Mouse (Mus musculus): ENCODE measurements at regions not wholly inside any gene's neighbourhood (a gene's known extent, or its start where the extent isn't known, plus 50 kb on each side); places are given as distances from the start of the nearest gene placed in this dataset.
A peak's percentile ranks its signal among the peaks of the same experiment; 100 is the strongest.
"Not testable (repeated sequence)": the region's sequence is repeated elsewhere in the genome, so short reads cannot be mapped to it uniquely, and the experiment has no call there.

GRCm38 (mm10) chr8:126081279-126081678 is 86.3 kb downstream of the Kcnk1 start:
- DNase-seq: no peak

GRCm38 (mm10) chr8:126082827-126083226 is 87.9 kb downstream of the Kcnk1 start:
- DNase-seq: no peak

GRCm38 (mm10) chr8:126090772-126091171 is 95.8 kb downstream of the Kcnk1 start:
- DNase-seq: no peak

DNA sequence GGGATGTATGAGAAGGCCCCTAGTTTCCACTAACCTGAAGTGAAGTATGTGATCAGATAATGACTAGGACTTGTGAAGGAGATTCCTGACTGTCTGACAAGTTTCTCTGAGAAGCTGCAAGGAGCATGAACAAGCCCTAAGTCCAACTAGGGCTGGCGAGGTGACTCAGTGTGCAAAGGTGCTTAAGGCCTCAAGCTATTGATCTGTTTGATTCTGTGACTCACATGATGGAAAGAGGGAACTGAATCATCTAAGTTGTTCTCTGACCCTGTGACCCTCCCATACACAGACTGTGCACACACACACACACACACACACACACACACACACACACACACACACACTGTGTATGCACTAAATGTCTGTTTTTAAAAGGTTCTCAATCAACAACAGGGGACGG is 99.0 kb downstream of the Kcnk1 start:
- no peak for DNase-seq

DNA sequence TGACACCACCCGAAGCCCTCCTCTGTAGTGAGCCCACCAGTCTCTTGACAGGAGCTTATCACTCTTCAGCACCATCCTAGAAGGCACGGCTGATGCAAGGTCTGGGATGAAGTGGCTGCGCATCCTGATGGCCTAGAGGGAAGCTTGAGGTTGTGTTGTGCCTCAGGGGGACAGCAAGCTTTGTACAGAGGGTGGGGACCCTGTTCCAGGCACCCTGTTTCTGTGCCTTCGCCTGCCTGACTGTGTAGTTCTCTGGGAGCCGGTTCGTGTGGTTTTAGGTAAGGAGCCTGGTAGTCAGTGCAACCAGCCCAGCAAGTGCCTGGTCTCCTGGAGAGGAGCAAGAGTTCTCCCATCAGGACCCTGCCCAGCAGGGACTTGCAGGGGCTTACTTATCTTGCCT is 101.1 kb downstream of the Kcnk1 start:
- DNase-seq: no peak

DNA sequence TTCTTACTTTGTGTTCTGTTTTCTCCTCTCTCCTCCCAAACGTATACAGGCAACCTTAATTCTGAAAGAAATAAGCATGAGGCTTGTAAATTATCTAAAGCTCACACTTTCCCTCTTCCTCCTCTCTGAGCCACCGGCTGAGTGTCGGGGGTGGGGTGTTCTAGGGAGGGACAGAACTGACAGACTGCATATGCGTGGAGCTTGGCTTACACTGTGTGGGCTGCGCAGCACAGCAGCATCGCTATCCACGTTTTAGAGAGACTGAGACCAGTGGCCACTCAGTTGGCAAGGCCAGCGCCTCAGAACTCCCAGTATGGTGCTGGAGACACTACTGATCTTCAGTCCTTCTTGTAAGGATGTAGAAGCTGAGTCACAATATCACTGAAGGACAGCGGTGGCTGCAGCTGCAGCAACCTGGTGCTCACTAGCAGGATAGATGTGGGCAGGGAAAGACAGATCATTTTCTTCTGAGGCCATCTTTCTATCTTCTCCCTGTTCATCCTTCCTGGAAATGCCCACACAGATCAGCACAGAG is 101.7 kb downstream of the Kcnk1 start:
- DNase-seq: no peak

GRCm38 (mm10) chr8:126098886-126099285 is 103.9 kb downstream of the Kcnk1 start:
- DNase-seq: no peak

DNA sequence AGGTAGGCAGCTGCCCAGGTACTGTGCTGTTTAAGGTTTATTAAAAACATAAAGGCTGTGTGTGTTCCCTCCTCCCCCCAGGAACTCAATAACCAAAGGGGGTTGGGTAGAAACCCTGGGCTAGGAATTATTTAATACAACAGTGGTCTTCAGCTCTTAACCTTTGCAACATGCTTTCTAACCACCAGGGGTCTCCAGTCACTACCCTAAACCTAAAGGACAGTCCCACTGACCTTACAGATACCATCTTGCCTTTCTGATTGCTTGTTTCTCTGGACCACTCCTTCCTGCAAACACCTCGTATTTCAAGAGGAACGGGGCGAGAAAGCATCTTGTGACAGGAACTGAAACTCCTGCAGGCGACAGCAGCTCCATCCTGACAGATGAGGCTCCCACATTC is 104.9 kb downstream of the Kcnk1 start:
- no peak for DNase-seq

DNA sequence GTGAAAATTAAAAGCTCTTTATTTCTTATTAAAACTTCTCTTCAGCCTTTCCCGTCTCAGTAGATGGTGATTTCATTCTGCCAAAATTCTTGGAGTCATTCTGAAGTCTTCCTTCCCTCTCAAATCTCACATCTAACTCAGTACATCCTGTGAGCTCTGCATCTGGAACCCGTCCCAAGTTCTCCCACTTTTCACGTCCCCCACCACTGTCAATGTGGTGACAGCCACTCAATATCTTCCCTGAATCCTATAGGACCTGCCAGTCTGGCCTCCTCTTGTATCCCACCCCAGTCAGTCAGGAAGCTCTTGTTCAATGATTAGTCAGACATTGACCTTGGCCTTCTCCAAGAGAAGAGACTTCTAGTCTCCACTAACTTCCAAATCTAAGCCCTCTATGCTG is 110.1 kb downstream of the Kcnk1 start:
- DNase-seq: no peak

DNA sequence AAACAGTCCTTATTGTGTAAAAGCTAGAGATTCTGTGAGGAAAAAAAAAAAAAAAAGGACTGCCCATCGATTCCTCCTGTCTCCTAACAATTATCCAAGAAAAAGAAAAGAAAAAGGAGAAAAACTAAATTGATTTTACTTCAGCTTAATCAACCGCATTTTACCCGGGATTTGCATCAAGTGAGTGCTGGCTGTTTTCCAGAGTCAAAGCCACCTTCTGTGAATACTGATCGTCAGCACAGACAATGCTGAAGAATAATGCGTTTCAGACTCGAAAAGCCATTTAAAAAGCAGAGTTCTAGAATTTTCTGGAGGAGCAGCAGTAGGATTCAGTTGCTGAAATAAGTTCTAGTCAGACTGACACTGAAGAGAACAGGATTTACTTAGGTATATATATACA is 131.1 kb downstream of the Kcnk1 start:
- DNase-seq: no peak

- DNase-seq: no peak
These were observed 137.1 kb downstream of the Kcnk1 start for GRCm38 (mm10) chr8:126132076-126132475.

DNA sequence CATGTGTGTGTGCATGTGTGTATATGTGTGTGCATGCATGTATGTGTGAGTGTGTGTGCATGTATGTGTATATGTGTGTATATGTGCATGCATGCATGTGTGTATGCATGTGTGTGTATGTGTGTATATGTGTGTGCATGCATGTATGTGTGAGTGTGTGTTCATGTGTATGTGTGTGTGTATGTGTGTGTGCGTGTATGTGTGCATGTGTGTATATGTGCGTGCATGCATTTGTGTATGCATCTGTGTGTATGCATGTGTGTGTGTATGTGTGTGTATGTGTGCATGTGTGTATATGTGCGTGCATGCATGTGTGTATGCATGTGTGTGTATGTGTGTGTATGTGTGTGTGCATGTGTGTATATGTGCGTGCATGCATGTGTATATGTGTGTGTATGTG is 137.9 kb downstream of the Kcnk1 start:
- DNase-seq: not testable (repeated sequence)

GRCm38 (mm10) chr8:126135100-126135499 is 140.1 kb downstream of the Kcnk1 start:
- DNase-seq: no peak

DNA sequence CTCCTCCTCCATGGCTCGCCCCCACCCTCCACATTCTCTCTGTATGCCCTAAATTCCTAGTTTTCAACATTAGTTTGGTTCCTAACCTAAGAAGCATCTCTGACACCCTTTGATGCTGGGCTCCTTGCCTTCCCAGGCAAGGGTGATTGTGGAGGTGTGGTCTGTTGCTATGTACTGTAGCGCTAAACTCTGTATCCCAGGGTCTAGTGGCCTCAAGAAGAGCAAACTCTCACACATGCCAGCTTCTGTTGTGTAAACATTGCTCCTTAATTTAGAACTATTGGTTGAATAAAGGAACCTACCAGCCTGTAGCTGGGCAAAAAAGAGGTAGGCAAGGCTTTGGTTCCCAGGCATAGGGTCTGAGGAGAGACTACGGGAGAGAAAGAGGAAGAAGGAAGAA is 140.6 kb downstream of the Kcnk1 start:
- no peak for DNase-seq

DNA sequence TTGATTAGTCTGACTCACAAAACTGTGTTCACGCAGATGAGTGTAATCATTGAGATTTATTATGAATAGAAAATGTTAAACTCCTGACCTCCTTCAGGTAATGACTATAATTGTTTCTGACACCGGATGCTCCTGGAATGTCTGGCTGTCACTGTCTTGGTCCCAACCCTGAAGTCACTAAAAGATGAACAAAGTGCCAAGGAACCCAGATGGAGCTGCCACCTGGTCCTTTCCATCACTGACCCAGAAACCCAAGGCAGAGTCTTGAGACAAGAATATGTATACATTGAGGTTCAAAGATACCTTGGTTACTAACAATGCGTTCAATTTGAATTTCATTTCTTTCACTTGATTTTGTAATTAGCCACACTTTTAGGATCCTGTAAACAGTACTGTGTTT is 142.0 kb downstream of the Kcnk1 start:
- DNase-seq: no peak

DNA sequence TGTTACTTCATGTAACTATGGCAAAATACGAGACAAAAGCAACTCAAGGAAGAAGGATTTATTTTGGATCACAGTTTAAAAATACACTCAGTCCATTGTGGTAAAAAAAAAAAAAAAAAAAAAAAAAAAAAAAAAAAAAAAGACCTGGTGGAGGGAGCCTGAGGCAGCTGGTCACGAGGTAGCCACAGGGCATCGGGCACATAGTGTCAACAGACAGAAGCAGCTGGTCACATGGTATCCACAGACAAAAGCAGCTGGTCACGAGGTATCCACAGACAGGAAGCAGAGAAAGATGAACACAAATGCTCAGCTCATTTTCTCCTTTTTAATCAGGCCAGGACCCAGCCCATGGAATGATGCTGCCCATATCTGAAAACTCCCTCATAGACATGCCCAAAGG is 142.5 kb downstream of the Kcnk1 start:
- DNase-seq: no peak

- no peak for DNase-seq
These were observed 143.9 kb downstream of the Kcnk1 start for GRCm38 (mm10) chr8:126138645-126139545.

DNA sequence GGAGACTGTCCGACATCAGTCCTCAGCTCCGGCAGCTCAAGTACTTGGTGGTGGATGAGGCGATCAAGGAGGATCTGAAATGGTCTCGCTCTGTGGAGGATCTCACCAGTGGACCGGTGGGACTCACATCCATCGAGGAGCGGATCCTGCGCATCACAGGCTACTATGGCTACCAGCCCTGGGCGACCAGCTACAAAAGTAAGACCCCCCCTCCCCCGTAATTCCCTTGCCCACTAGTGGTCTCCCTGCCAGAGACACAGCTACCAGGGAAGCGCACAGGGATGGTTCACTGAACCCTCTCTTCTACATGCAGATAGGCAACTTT is 144.5 kb downstream of the Kcnk1 start:
- DNase-seq: no peak

GRCm38 (mm10) chr8:126140998-126141397 is 146.0 kb downstream of the Kcnk1 start:
- DNase-seq: no peak

DNA sequence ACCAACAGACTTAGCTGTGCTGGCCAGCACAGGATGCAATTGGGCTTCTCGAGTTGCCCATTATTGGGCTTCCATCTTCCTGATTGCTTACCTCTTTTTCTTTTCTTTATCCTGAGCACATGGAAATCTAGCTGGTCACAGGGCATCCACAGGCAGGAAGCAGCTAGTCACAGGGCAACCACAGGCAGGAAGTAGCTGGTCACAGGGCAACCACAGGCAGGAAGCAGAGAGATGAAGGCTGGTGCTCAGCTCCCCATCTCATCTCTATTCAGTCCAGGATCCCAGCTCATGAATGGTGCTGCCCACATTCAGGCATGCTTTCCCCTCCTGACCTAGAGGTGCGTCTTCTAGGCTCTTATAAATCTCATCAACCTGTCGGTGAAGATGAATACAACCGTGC is 146.8 kb upstream of the Slc35f3 start:
- no peak for DNase-seq

GRCm38 (mm10) chr8:126153955-126154354 is 144.4 kb upstream of the Slc35f3 start:
- no peak for DNase-seq

DNA sequence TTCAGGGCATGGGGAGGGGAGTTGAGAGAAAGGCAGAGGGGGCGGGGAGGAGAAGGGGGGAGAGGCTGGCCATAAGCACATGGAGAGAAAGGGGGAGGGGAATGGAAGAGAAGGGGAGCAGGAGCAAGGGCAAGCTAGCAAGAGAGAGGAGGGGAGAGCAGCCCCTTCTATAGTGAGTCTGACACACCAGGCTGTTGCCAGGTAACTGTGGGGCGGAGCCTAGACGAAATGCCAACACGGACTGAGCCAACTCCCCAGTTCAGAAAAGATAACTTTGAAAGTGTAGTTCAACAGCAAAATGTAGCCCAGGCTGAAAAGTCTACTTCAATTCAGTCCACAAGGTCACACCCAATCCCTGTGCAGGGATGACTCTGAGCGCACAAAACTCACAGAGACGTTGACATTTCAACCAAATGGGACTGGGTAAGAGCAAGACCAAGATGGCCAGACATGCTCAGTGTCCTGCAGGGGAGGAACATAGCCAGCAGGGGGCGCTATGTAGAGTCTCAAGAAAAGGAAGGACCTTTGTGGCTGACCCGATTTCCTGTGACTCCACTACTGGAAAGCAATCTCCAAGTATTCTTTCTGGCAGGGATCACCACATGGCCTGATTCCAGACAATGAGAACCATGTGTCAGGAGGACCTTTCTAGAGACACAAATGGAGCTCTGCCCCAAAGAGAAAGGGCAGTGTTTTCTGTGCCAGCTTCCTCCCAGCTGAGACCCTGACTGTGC is 140.7 kb upstream of the Slc35f3 start:
- DNase-seq: peak; percentile 3

- DNase-seq: no peak
These were observed 138.9 kb upstream of the Slc35f3 start for GRCm38 (mm10) chr8:126159485-126159884.

GRCm38 (mm10) chr8:126160356-126160975 is 137.9 kb upstream of the Slc35f3 start:
- DNase-seq: no peak
